ENCODE assay signal across 28 mouse cellular contexts in the genomic region with DNA sequence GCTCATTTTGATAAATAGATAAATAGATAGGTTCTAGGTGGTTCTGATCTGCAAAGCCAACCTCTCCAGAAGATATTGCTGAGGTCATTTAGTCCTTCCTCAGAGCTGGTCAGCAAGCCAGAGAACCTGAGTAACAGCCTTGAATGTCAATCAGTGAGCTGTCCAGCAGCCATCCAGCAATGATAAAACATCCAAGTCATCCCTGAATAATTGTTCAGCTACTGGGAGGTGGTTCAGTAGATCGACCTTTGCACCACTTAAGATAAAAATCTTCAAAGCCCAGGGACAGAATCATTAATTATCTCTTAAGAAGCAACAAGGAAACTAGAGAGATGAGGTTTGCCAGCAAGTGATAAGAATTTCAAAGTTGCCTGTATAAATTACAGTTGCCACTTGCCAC. TPM values are rescaled to one million over a fixed set of nuclear protein-coding genes. Genes with fewer than 3 reads are reported as not detected.
DNase-seq lines count a peak whose midpoint lies in the region; ATAC-seq and TF ChIP-seq lines count a peak whose summit lies in the region.
"Had no signal": no experiment of that assay in that cellular context is flagged by ENCODE, and none has a peak within 500 bp of the region (broad histone marks: within the 10 kb centered on the region; RNA-seq: fewer than 3 reads in every experiment).

No protein-coding gene starts in this region.

- ATAC-seq in intestine, embryonic 16.5 days: peak; percentile 55
- ATAC-seq: CD4-positive, CD25-positive, alpha-beta regulatory T cell, adult 4 months; forebrain, embryonic 14.5 days; forebrain, embryonic 16.5 days had no signal

- no peak overlapping the region for H3K9ac ChIP-seq in intestine, embryonic 16.5 days (ENCODE audit: low read depth, low read length)
- H3K9ac ChIP-seq: embryonic facial prominence, embryonic 13.5 days; embryonic facial prominence, embryonic 15.5 days; forebrain, embryonic 12.5 days had no signal

- DNase-seq in gastrocnemius, adult 2 months: no peak
- DNase-seq in gastrocnemius, postnatal 36 days: no peak
- no peak for DNase-seq in thymus, adult 18-20 months
- DNase-seq in kidney, adult 8-10 months: no peak
- DNase-seq: adrenal gland, adult 2 months; adrenal gland, postnatal 10 days; adrenal gland, postnatal 25 days; B cell, adult 2 months; cerebellum, adult 11 months; cerebellum, adult 18-20 months; cerebellum, adult 8-10 months; cerebellum, adult 9-11 months; cerebellum, postnatal 14 days; cerebellum, postnatal 36 days; embryo, embryonic 11 days had no signal

- 60% methylated on average over 1 of the region's 1 CpGs for WGBS in intestine, embryonic 16.5 days

- no peaks in the 10 kb centered on the region for H3K36me3 ChIP-seq in intestine, embryonic 16.5 days (ENCODE audit: control insufficient read depth, insufficient read depth, low read length)
- H3K36me3 ChIP-seq: embryonic facial prominence, embryonic 13.5 days; embryonic facial prominence, embryonic 15.5 days; forebrain, embryonic 10.5 days; forebrain, embryonic 12.5 days had no signal

- intact Hi-C loops in gastrocnemius, adult 2 months (cut with DNase I): no loop called here
- intact Hi-C loops in gastrocnemius, postnatal 36 days (cut with DNase I): no loop called here

- no peak overlapping the region for H3K4me3 ChIP-seq in gastrocnemius, adult 2 months
- H3K4me3 ChIP-seq in intestine, embryonic 16.5 days (ENCODE audit: low read length): no peak overlapping the region
- H3K4me3 ChIP-seq: embryonic facial prominence, embryonic 13.5 days; embryonic facial prominence, embryonic 15.5 days; erythroblast, embryonic 14.5 days; forebrain, embryonic 10.5 days; forebrain, embryonic 12.5 days had no signal

- H3K27ac ChIP-seq in gastrocnemius, adult 2 months: peak overlapping the region; percentile 71
- H3K27ac ChIP-seq in intestine, embryonic 16.5 days (ENCODE audit: low read length): no peak overlapping the region
- H3K27ac ChIP-seq: embryonic facial prominence, embryonic 13.5 days; embryonic facial prominence, embryonic 15.5 days; forebrain, embryonic 12.5 days had no signal

- peaks cover 6% of the 10 kb centered on the region; the same call in 1 of the 2 replicates for H3K4me1 ChIP-seq in intestine, embryonic 16.5 days (ENCODE audit: control insufficient read depth, insufficient read depth, low read length)
- H3K4me1 ChIP-seq: embryonic facial prominence, embryonic 13.5 days; embryonic facial prominence, embryonic 15.5 days; forebrain, embryonic 12.5 days had no signal

- no peaks in the 10 kb centered on the region for H3K27me3 ChIP-seq in intestine, embryonic 16.5 days (replicated peaks; ENCODE audit: control insufficient read depth, insufficient read depth, low read length)
- H3K27me3 ChIP-seq: embryonic facial prominence, embryonic 13.5 days; embryonic facial prominence, embryonic 15.5 days; forebrain, embryonic 12.5 days had no signal

- no peak overlapping the region for H3K4me2 ChIP-seq in intestine, embryonic 16.5 days (ENCODE audit: low read depth, low read length)
- H3K4me2 ChIP-seq: embryonic facial prominence, embryonic 13.5 days; embryonic facial prominence, embryonic 15.5 days; forebrain, embryonic 12.5 days had no signal

- TF ChIP-seq CTCF in gastrocnemius, adult 2 months (IDR thresholded peaks at IDR 0.05): no peak

- H3K9me3 ChIP-seq in intestine, embryonic 16.5 days (ENCODE audit: control insufficient read depth, low read length): no peaks in the 10 kb centered on the region
- H3K9me3 ChIP-seq: embryonic facial prominence, embryonic 13.5 days; embryonic facial prominence, embryonic 15.5 days; forebrain, embryonic 10.5 days; forebrain, embryonic 12.5 days had no signal

RNA-seq across cellular contexts. Expression of gene Lpin1, which starts 10.4 kb away (rescaled TPM):
- 100 to 1,000 TPM; 279 to 395 TPM for total RNA-seq in gastrocnemius, adult 2 months (2021)
- total RNA-seq in gastrocnemius, postnatal 36 days (2021): 100 to 1,000 TPM; 227 to 246 TPM
- 8.5 and 9.6 TPM in 2 replicates for polyA plus RNA-seq in intestine, embryonic 16.5 days (2015; fragmentation: Nextera tagmentation; extraction: Ambion mirVana)

RNA-seq across cellular contexts. Expression of gene Ntsr2, which starts 52.8 kb away (rescaled TPM):
- total RNA-seq in gastrocnemius, adult 2 months (2021): 1 to 10 TPM; 2.2 to 4.2 TPM
- total RNA-seq in gastrocnemius, postnatal 36 days (2021): 1 to 10 TPM; 2.2 to 2.6 TPM
- polyA plus RNA-seq in intestine, embryonic 16.5 days (2015; fragmentation: Nextera tagmentation; extraction: Ambion mirVana): not detected in 2 replicates
- total RNA-seq: CH12.LX; common myeloid progenitor, adult 5-6 weeks; MEL had no signal
- polyA plus RNA-seq: CD4-positive, CD25-positive, alpha-beta regulatory T cell, adult 4 months; embryonic facial prominence, embryonic 11.5 days; embryonic facial prominence, embryonic 13.5 days; embryonic facial prominence, embryonic 15.5 days; erythroblast, embryonic 14.5 days; forebrain, embryonic 10.5 days had no signal
